Mouse (Mus musculus) hindbrain, embryonic 15.5 days (tissue): Measurements from ENCODE around the gene Ism1. TPM values are rescaled to one million over a fixed set of nuclear protein-coding genes. Genes with fewer than 3 reads are reported as not detected.
A peak's percentile ranks its signal among the peaks of the same experiment; 100 is the strongest.

Experiments used
- ATAC-seq: fragments of 200-750 bp; cut with Nextera tagmentation; 2 replicates; pipeline ENCODE4 v1.8.0; 2017; ENCODE audit warnings: low read depth, moderate number of reproducible peaks, moderate TSS enrichment; ENCODE audit not compliant: low FRiP score
- H3K27ac ChIP-seq: fragments of 300-500 bp; sonication (generic); replicated peaks from 2 replicates; pipeline ENCODE4 v1.5.1; 2015; ENCODE audit warnings: mild to moderate bottlenecking, inconsistent platforms
- H3K27me3 ChIP-seq: fragments of 300-500 bp; sonication (generic); 2 replicates; pipeline ENCODE4 v1.6.1; 2015; ENCODE audit warnings: control low read depth, inconsistent platforms
- H3K36me3 ChIP-seq: fragments of 300-500 bp; sonication (generic); 2 replicates; pipeline ENCODE4 v1.6.1; 2015; ENCODE audit warnings: control low read depth, inconsistent platforms
- H3K4me1 ChIP-seq: fragments of 300-500 bp; sonication (generic); replicated peaks from 2 replicates; pipeline ENCODE4 v1.6.1; 2015; ENCODE audit warnings: control low read depth, inconsistent platforms
- H3K4me2 ChIP-seq: fragments of 300-500 bp; sonication (generic); 2 replicates; pipeline ENCODE4 v1.6.1; 2015; ENCODE audit warnings: moderate library complexity, mild to moderate bottlenecking, inconsistent platforms
- H3K4me3 ChIP-seq: fragments of 300-500 bp; sonication (generic); 2 replicates; pipeline ENCODE4 v1.5.1; 2015; ENCODE audit warnings: mild to moderate bottlenecking, inconsistent platforms
- H3K9ac ChIP-seq: fragments of 300-500 bp; sonication (generic); 2 replicates; pipeline ENCODE4 v1.6.1; 2015; ENCODE audit warnings: inconsistent platforms
- H3K9me3 ChIP-seq: fragments of 300-500 bp; sonication (generic); 2 replicates; pipeline ENCODE4 v1.6.1; 2016; ENCODE audit warnings: control low read depth, inconsistent platforms
- WGBS: fragments of 180-500 bp; shearing (Covaris S2); methylation state at CpG from one replicate; pipeline ENCODE4 v1.1.7; 2015; 5-methylcytosine and 5-hydroxymethylcytosine counted together
- polyA plus RNA-seq: library from polyadenylated mRNA; unstranded; fragments of >200 nt; fragmentation: Nextera tagmentation; extraction: Ambion mirVana; gene quantifications from 2 replicates; pipeline ENCODE4 v1.2.1, GENCODE M21; 2015

Ism1 gene
- 0.89 and 1.2 TPM in 2 replicates for polyA plus RNA-seq

DNA sequence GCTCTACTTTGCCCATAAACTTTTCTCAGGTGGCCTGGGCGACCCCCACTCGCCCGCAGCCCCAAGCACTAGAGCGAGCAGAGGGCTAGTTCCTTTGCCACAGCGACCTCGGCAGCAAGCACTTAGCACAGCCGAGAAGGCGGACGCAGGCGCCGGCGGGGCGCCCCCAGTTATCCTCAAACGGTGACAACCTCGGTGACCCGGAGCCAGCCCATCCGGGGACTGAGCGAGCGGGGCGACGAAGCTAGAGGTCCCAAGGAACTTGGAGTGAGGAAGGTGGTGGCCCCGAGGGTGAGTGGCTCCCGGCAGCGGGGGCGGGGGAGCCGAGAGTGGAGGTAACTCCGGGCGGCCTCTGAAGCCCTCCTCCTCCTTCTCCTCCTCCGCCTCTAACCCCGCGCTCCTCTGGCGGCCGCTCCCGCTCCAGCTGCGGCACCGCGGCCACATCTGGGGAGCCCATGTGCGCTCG is at the start of gene Ism1:
Gene Ism1 (plus strand): TSS at position 370 of the 466 bp plus-strand sequence.
- 0% methylated on average over 35 of the region's 39 CpGs for WGBS
- peak within 1 kb of the TSS; percentile 74 for H3K27ac ChIP-seq
- ATAC-seq: peak; percentile 58

GRCm38 (mm10) chr2:139628731-139629130 is 49.2 kb upstream of the Ism1 start:
- Histone ChIP-seq H3K9ac (no peak overlapping the region), H3K4me3 (no peak overlapping the region), H3K27ac (no peak overlapping the region), H3K9me3 (no peaks in the 10 kb centered on the region), H3K27me3 (no peaks in the 10 kb centered on the region), H3K4me2 (no peak overlapping the region), H3K4me1 (no peaks in the 10 kb centered on the region), H3K36me3 (no peaks in the 10 kb centered on the region)
- 91% methylated on average over 4 of the region's 4 CpGs for WGBS
- no peak for ATAC-seq

More for the DNA sequence above, at the start of gene Ism1:
- H3K36me3 ChIP-seq: no peaks in the 10 kb centered on the region
- peak within 1 kb of the TSS; percentile 84 for H3K9ac ChIP-seq
- H3K4me1 ChIP-seq: peaks cover 22% of the 10 kb centered on the region
- H3K4me3 ChIP-seq: peak within 1 kb of the TSS; percentile 92
- H3K9me3 ChIP-seq: no peaks in the 10 kb centered on the region
- H3K4me2 ChIP-seq: peak within 1 kb of the TSS; percentile 100
- H3K27me3 ChIP-seq: peaks cover 12% of the 10 kb centered on the region

GRCm38 (mm10) chr2:139629653-139630052 is 48.3 kb upstream of the Ism1 start:
- H3K27me3 ChIP-seq: no peaks in the 10 kb centered on the region
- no peak overlapping the region for H3K27ac ChIP-seq
- no peaks in the 10 kb centered on the region for H3K4me1 ChIP-seq
- ATAC-seq: no peak
- 82% methylated on average over 3 of the region's 3 CpGs for WGBS
- no peaks in the 10 kb centered on the region for H3K36me3 ChIP-seq
- no peak overlapping the region for H3K9ac ChIP-seq
- H3K4me2 ChIP-seq: no peak overlapping the region
- H3K9me3 ChIP-seq: no peaks in the 10 kb centered on the region
- no peak overlapping the region for H3K4me3 ChIP-seq

- Histone ChIP-seq H3K9me3 (no peaks in the 10 kb centered on the region), H3K4me2 (no peak overlapping the region), H3K4me1 (no peaks in the 10 kb centered on the region), H3K27ac (no peak overlapping the region), H3K9ac (no peak overlapping the region), H3K27me3 (no peaks in the 10 kb centered on the region), H3K36me3 (no peaks in the 10 kb centered on the region), H3K4me3 (no peak overlapping the region)
- no peak for ATAC-seq
- 89% methylated on average over 4 of the region's 4 CpGs for WGBS
Observed at GRCm38 (mm10) chr2:139634506-139634905, 43.5 kb upstream of the Ism1 start.

GRCm38 (mm10) chr2:139637861-139638260 is 40.1 kb upstream of the Ism1 start:
- no peaks in the 10 kb centered on the region for H3K4me1 ChIP-seq
- no peak for ATAC-seq
- no peak overlapping the region for H3K4me3 ChIP-seq
- H3K27ac ChIP-seq: no peak overlapping the region
- 47% methylated on average over 2 of the region's 2 CpGs for WGBS
- no peaks in the 10 kb centered on the region for H3K27me3 ChIP-seq
- H3K36me3 ChIP-seq: no peaks in the 10 kb centered on the region
- no peaks in the 10 kb centered on the region for H3K9me3 ChIP-seq
- no peak overlapping the region for H3K9ac ChIP-seq
- no peak overlapping the region for H3K4me2 ChIP-seq

- no peaks in the 10 kb centered on the region for H3K36me3 ChIP-seq
- no peaks in the 10 kb centered on the region for H3K27me3 ChIP-seq
- H3K4me2 ChIP-seq: no peak overlapping the region
- no peaks in the 10 kb centered on the region for H3K4me1 ChIP-seq
- no peaks in the 10 kb centered on the region for H3K9me3 ChIP-seq
- WGBS: 59% methylated on average over 7 of the region's 7 CpGs
- H3K4me3 ChIP-seq: no peak overlapping the region
- H3K27ac ChIP-seq: no peak overlapping the region
- H3K9ac ChIP-seq: no peak overlapping the region
- no peak for ATAC-seq
Observed at GRCm38 (mm10) chr2:139641757-139642385, 36.1 kb upstream of the Ism1 start.

DNA sequence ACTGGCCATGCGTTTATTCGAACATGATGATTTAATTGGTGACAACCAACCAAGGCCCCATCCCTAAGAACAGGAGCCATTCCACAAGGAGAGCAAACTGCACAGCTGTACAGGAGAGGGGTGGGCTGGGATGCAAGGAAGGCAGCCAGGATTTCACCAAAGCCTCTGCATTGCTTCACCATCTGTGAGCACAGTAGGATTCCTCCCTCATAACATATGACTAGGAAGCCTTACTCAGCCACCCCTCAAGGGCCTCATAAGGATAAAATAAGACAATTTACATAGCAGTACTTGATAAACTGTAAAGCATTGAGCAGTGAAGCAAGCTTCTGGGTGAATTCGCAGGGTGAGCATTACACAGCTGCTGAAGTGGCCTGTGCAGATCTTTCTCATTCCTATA is 28.5 kb upstream of the Ism1 start:
- Histone ChIP-seq H3K9ac (no peak overlapping the region), H3K36me3 (no peaks in the 10 kb centered on the region), H3K9me3 (no peaks in the 10 kb centered on the region), H3K4me2 (no peak overlapping the region), H3K4me1 (0 out of 2 replicates have a peak, but pooled peaks cover 5% of the 10 kb centered on the region), H3K27me3 (no peaks in the 10 kb centered on the region), H3K27ac (peak overlapping the region; percentile 59), H3K4me3 (no peak overlapping the region)
- ATAC-seq: peak; percentile 83
- WGBS: 71% methylated on average over 3 of the region's 3 CpGs

DNA sequence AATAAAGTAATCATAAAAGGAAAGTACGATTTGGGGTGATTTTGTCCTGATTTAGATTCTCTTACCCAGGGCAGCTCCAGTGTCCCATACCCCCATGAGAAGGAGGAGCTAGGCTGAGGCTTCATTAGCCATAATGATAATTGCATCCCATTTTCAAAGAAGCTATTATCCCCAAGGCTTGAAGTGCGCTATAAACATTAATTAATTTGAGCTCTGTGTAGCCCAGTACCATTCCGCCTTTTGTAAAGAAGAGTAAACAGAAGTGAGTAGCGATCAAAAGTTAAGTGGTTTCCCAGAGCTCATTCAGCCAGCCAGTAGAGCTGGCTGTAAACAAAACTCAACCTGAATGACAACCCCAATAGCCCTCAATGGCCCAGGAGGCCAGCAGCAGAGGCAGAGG is 21.2 kb upstream of the Ism1 start:
- Histone ChIP-seq H3K36me3 (no peaks in the 10 kb centered on the region), H3K4me3 (no peak overlapping the region), H3K4me1 (no peaks in the 10 kb centered on the region; the same call in 1 of the 2 replicates), H3K9me3 (no peaks in the 10 kb centered on the region), H3K27me3 (no peaks in the 10 kb centered on the region), H3K27ac (no peak overlapping the region), H3K9ac (no peak overlapping the region), H3K4me2 (no peak overlapping the region)
- ATAC-seq: no peak
- WGBS: 50% methylated on average over 4 of the region's 4 CpGs

DNA sequence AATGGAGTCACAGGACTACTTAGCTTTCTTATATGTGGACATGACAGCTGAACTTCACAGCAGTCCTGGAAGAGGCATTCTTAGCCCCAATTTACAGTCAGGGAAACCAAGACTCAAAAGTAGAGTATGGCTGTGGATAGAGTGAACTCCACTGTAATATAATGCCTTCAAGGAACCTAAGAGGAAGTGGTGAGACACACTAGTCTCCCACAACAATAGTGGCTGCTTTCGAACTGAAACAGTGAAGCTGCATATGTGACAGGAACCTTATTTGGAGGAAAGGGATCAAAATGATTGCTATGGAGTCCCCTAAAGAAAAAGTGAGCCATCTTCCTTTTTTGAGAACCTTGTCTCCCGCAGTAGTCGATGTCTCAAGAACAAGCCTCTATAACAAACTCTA is 6.1 kb upstream of the Ism1 start:
- Histone ChIP-seq H3K27me3 (peaks cover 7% of the 10 kb centered on the region), H3K27ac (no peak overlapping the region), H3K9ac (no peak overlapping the region), H3K36me3 (no peaks in the 10 kb centered on the region), H3K4me2 (no peak overlapping the region), H3K4me1 (peaks cover 8% of the 10 kb centered on the region), H3K9me3 (no peaks in the 10 kb centered on the region), H3K4me3 (no peak overlapping the region)
- ATAC-seq: no peak
- 88% methylated on average over 3 of the region's 3 CpGs for WGBS

GRCm38 (mm10) chr2:139672371-139672770 is 5.6 kb upstream of the Ism1 start:
- Histone ChIP-seq H3K36me3 (no peaks in the 10 kb centered on the region), H3K27me3 (peaks cover 7% of the 10 kb centered on the region), H3K4me2 (no peak overlapping the region), H3K4me1 (peaks cover 13% of the 10 kb centered on the region), H3K4me3 (no peak overlapping the region), H3K9me3 (no peaks in the 10 kb centered on the region), H3K9ac (no peak overlapping the region), H3K27ac (no peak overlapping the region)
- no peak for ATAC-seq
- 63% methylated on average over 2 of the region's 2 CpGs for WGBS

DNA sequence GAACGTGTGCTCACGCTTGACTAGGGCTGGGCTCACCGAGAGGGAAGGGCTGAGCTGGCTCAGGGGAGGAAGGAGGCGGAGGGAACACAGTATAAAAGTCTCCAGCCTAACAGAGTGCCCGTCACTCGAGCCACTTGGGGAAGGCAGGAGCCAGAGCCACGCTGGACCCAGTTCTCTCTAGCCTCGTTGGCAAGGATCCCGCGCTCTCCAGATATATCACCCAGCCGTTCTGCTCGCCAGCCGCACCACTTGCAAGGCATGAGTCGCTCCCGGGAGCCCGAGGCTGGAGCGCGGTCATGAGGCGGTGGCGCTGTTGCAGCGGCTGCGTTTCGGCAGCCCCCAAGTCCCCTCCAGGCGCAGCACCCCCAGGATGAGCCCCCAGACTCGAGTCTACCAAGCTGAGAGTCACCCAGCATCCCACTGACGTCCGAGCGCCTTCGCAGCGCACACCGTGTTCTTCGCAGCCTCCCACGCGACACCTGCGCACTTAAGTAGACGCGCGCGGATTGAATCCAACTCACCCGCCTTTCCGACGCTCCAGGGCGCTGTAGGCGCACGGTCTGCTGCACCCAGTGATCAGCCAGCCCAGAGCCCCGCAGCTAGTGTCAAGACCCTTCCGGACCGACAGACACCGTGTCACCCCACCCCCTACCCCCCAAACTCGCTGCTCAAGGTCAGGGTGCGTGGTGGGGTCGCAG is 764 bp upstream of the Ism1 start:
- H3K4me3 ChIP-seq: peak overlapping the region; percentile 92
- under 1% methylated on average over 52 of the region's 52 CpGs for WGBS
- H3K27me3 ChIP-seq: peaks cover 12% of the 10 kb centered on the region
- ATAC-seq: peak; percentile 72
- H3K9ac ChIP-seq: peak overlapping the region; percentile 84
- peak overlapping the region; percentile 100 for H3K4me2 ChIP-seq
- no peaks in the 10 kb centered on the region for H3K36me3 ChIP-seq
- no peaks in the 10 kb centered on the region for H3K9me3 ChIP-seq
- peaks cover 22% of the 10 kb centered on the region for H3K4me1 ChIP-seq
- H3K27ac ChIP-seq: peak overlapping the region; percentile 74; the same call in 1 of the 2 replicates

DNA sequence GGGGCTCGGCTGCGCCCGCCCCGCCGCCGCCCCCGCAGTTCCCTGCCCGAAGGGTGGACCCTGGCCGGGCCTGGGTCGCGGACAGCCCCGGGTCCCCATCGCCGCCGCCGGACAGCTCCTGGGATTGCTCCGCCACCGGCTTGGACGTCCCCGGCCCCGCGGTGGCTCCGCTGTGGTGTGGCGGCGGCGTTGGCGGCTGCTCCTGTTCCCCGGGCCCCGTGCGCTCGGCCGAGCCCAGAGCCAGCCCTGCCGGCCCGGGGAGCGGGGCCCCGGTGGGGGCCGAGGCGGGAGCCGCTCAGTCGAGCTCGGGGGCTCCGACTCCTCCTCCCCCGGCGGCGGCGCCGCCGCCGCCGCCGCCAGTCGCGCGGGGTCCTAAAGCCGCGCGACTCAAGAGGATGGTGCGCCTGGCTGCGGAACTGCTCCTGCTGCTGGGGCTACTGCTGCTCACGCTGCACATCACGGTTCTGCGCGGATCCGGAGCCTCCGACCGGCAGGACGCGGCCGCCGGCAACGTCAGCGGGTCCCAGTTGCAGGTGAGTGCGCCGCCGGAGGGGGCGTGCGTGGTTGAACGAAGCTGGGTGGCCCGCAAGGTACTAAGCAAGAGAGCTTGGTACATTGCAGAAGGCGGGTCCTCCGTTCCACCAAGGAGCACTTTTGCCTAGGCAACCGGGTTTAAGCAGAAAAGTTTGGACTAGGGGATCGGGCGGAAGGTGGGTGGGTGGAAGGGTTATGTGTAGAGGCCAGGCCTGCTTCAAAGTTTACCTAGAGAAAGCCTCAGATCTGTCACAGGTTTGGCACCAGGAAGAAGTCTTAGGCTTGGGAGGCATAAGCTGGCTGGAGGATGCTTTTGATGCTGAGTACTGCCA is 530 bp downstream of the Ism1 start:
- Histone ChIP-seq H3K9ac (peak overlapping the region; percentile 84), H3K4me3 (peak overlapping the region; percentile 92), H3K4me2 (peak overlapping the region; percentile 100), H3K36me3 (no peaks in the 10 kb centered on the region), H3K27ac (peak overlapping the region; percentile 74), H3K4me1 (peaks cover 22% of the 10 kb centered on the region), H3K9me3 (no peaks in the 10 kb centered on the region), H3K27me3 (peaks cover 12% of the 10 kb centered on the region)
- under 1% methylated on average over 55 of the region's 84 CpGs for WGBS
- peak; percentile 93 for ATAC-seq
